Mouse (Mus musculus) C2C12 (cell line): Measurements from ENCODE around the gene Tmem223. TPM values are rescaled to one million over a fixed set of nuclear protein-coding genes. Genes with fewer than 3 reads are reported as not detected.

Experiments
- H3K27me3 ChIP-seq: one replicate; pipeline ENCODE4 v1.6.1; 2011; ENCODE audit not compliant: control insufficient read depth, insufficient read depth, insufficient read length
- H3K36me3 ChIP-seq: one replicate; pipeline ENCODE4 v1.6.1; 2011; ENCODE audit not compliant: control insufficient read depth, insufficient read depth
- H3K4me3 ChIP-seq: one replicate; pipeline ENCODE4 v1.5.1; 2011; ENCODE audit warnings: mild to moderate bottlenecking, control low read depth; ENCODE audit not compliant: poor library complexity, insufficient read depth, severe bottlenecking
- H3K79me2 ChIP-seq: one replicate; pipeline ENCODE4 v1.6.1; 2011; ENCODE audit not compliant: control insufficient read depth, insufficient read depth
- H3K79me3 ChIP-seq: one replicate; pipeline ENCODE4 v1.6.1; 2011; ENCODE audit warnings: low read depth, control low read depth
- H3ac ChIP-seq: one replicate; pipeline ENCODE3; 2011; ENCODE audit warnings: low read depth; ENCODE audit not compliant: control insufficient read depth, insufficient read length
- CEBPB ChIP-seq: IDR thresholded peaks from one replicate; pipeline ENCODE4 v1.6.1; 2011; ENCODE audit warnings: low read depth, mild to moderate bottlenecking, control low read depth, moderate library complexity
- CTCF ChIP-seq: IDR thresholded peaks from one replicate; pipeline ENCODE4 v1.5.1; 2011; ENCODE audit not compliant: control insufficient read depth, insufficient read depth, insufficient read length
- FOSL1 ChIP-seq: IDR thresholded peaks from one replicate; pipeline ENCODE4 v1.8.0; 2011; ENCODE audit warnings: mild to moderate bottlenecking, low read length; ENCODE audit not compliant: poor library complexity, insufficient read depth, severe bottlenecking
- MAX ChIP-seq: IDR thresholded peaks from one replicate; pipeline ENCODE4 v1.6.1; 2011; ENCODE audit warnings: mild to moderate bottlenecking, control low read depth
- MYOD1 ChIP-seq: IDR thresholded peaks from one replicate; pipeline ENCODE4 v1.6.1; 2011; ENCODE audit warnings: low read depth; ENCODE audit not compliant: control insufficient read depth, insufficient read length
- MYOG ChIP-seq: IDR thresholded peaks from one replicate; pipeline ENCODE4 v1.6.1; 2011; ENCODE audit not compliant: control insufficient read depth, insufficient read length; ENCODE audit errors: extremely low read depth
- USF1 ChIP-seq: IDR thresholded peaks from one replicate; pipeline ENCODE4 v1.6.1; 2011; ENCODE audit warnings: low read depth, mild to moderate bottlenecking, control low read depth, moderate library complexity
- long read RNA-seq, 2 experiments: library from polyadenylated mRNA; unstranded; transcript quantifications; one replicate each; pipeline ENCODE4 v2.0.0; 2019 to 2020
- polyA plus RNA-seq: library from polyadenylated mRNA; unstranded; fragments of >200 nt; fragmentation: generic; extraction: Trizol; gene quantifications from one replicate; pipeline ENCODE4 v1.2.1, GENCODE M21; 2012; ENCODE audit warnings: missing spikeins

The Tmem223 gene
- polyA plus RNA-seq: 58.2 TPM
- long read RNA-seq, experiment 1: 0 reads
- long read RNA-seq, experiment 2: 0 reads

DNA sequence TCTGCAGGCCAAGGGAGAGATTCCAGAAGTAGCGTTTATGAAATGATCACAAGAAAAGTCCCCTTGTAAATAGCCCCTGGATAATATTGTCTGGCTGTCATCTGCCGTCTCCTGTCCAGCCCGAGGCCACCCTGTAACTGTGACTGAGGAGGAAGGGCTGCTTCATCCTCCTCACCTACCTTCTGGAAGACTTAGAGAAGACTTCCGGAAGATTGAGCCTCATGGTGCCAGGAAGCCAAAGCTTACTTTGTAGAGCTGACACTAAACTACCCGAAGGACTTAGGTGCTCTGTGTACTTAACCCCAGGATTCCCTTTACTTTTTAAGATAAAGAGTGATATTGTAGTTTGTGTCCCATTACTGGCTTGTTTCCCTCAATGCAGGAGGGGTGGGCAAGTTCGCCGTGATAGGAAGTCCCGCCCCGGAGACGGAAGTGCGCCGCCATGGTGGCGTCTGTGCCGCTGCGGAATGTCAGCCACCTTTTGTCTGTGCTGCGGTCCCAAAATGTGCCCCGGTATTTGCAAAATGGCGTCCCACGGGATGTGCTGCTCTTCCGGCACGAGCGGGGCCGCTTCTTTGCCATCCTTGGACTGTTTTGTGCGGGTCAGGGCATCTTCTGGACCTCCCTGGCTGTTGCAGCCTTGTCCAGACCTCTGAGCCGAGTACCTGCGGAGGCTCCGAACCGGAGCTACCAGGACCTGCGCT is at the start of gene Tmem223:
TSS of gene Tmem223 (plus strand) at position 430 of the 704 bp plus-strand sequence.
- Histone ChIP-seq H3K4me3 (peak within 1 kb of the TSS; percentile 51), H3K79me2 (peaks cover 46% of the 10 kb centered on the region), H3K36me3 (peaks cover 76% of the 10 kb centered on the region), H3K79me3 (peaks cover 13% of the 10 kb centered on the region), H3ac (peak within 1 kb of the TSS; percentile 50), H3K27me3 (no peaks in the 10 kb centered on the region)
- TF ChIP-seq CTCF (no peak), MYOD1 (no peak), MYOG (no peak), MAX (no peak), FOSL1 (no peak), CEBPB (no peak), USF1 (no peak)

DNA sequence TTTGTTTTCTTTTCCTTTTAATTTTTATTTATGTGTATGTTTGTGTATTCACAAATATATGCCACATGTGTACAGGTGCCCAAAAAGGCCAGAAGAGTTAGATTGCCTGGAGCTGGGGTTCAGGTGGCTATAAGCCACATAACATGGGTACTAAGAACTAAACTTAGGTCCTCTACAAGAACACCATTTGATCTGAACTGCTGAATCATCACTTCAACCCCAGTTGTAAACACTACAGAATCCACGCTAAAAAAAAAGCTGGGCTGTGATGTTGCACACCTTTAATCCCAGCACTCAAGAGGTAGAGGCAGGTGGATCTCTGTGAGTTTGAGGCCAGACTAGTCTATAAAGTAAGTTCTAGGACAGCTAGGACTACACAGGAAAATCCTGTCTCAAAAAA is 49.4 kb upstream of the Tmem223 start:
- Histone ChIP-seq H3K79me2 (peaks cover 93% of the 10 kb centered on the region), H3K36me3 (peaks cover 32% of the 10 kb centered on the region), H3K27me3 (no peaks in the 10 kb centered on the region), H3K4me3 (peak overlapping the region; percentile 93), H3K79me3 (peaks cover 72% of the 10 kb centered on the region), H3ac (no peak overlapping the region)
- TF ChIP-seq MYOD1 (no peak), CEBPB (no peak), MAX (no peak), FOSL1 (no peak), CTCF (no peak), MYOG (no peak), USF1 (no peak)

DNA sequence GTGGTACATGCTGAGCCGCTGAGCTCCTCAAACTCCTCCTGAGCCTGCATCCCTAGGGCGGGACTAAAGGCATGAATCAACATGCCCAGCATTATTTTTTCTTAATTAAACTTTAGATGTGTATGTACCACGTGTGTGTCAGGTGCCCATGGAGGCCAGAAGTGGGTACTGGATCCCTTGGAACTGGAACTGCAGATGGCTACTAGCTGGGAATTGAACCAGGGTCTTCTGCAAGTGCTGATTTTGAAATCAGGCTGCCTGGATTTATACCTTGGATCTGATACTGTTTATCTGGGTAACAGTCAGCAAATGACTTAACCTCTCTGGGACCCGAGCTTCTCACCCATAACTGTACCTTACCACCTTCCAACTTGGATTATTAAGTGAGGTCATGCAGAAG is 48.8 kb upstream of the Tmem223 start:
- Histone ChIP-seq H3ac (peak overlapping the region; percentile 88), H3K27me3 (no peaks in the 10 kb centered on the region), H3K4me3 (peak overlapping the region; percentile 93), H3K79me3 (peaks cover 68% of the 10 kb centered on the region), H3K79me2 (peaks cover 91% of the 10 kb centered on the region), H3K36me3 (peaks cover 38% of the 10 kb centered on the region)
- TF ChIP-seq USF1 (peak; percentile 42), MYOG (no peak), FOSL1 (no peak), CTCF (no peak)

DNA sequence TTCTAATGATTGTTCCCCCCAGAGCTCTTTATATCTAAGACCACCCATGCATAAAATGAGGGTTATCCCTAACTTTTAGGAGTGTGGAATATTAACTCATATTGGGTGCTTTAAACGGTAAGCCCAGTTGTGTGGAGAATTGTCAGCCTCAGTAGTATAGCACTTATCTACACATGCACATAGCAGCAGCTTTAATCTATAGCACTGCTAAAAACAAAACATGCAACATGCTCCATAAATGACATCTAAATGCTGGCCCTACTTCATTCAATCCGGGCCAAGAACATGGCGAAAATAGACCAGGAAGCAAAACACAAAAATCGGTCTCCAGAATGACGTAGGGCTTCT is 48.3 kb upstream of the Tmem223 start:
- Histone ChIP-seq H3K79me3 (peaks cover 63% of the 10 kb centered on the region), H3K36me3 (peaks cover 38% of the 10 kb centered on the region), H3K4me3 (peak overlapping the region; percentile 93), H3K27me3 (no peaks in the 10 kb centered on the region), H3ac (peak overlapping the region; percentile 88), H3K79me2 (peaks cover 86% of the 10 kb centered on the region)
- TF ChIP-seq MYOD1 (no peak), CEBPB (no peak), MYOG (no peak), FOSL1 (no peak), MAX (no peak)

DNA sequence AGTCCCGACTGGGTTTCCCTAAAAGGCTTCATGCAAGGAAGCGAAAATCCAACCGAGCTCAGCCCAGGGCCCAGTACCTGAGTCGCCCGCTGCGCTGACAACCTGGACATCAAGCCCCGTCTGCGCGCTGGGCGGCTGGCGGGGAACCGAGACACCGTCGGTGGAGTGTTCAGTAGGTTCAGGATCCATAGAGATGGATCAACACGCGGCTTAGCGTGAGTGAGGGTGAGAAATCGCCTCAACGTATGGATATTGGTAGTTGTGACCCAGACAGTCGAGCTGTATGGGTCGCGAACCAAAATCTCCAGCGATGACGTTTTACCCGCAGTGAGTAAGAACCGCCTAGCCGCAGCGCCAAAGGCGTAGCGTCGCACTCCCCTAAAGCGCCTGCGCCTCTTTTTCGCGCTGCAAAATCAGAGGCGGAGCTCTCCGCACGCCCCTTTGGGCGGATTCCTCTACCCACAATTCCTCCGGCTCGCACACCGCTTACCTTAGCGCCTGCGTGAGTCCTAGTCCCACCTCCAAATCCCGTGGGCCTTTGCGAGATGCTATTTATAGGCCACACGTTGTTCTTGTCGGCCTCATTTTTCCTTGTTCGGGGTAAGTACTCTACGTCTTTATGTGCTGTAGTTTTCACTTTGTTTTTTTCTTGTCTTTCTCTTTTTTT is 47.8 kb upstream of the Tmem223 start, which contains the start of gene Slc3a2:
TSS of gene Slc3a2 (minus strand) at position 463 of the 667 bp plus-strand sequence.
- H3K27me3 ChIP-seq: no peaks in the 10 kb centered on the region
- peak within 1 kb of the TSS; percentile 93 for H3K4me3 ChIP-seq
- H3K79me3 ChIP-seq: peaks cover 59% of the 10 kb centered on the region
- TF ChIP-seq MAX (peak; percentile 86), CEBPB (no peak)
- H3ac ChIP-seq: peak within 1 kb of the TSS; percentile 94
- H3K79me2 ChIP-seq: peaks cover 81% of the 10 kb centered on the region
- peaks cover 38% of the 10 kb centered on the region for H3K36me3 ChIP-seq
